Mouse (Mus musculus): ENCODE measurements around the gene Fancd2os.
A peak's percentile ranks its signal among the peaks of the same experiment; 100 is the strongest.

Gene Fancd2os

DNA sequence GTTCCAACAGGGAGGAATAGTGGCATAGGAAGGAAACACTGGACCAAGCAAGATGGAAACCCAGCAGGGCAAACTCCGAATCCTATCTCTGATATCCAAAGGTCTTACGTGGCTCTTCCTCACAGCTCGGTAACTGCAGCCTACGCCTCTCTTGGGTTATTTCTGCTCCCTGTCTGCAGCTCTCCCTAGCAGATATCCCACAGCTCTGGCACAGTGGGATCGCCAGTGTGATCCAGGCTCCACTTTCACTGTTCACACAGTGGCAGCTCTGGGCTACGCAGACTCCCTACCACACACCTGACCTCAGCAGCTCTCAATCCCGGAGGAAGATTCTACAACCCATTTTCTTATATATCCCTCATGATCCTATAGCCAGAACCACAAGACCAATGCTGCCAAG lies 13.6 kb upstream of the Fancd2os start:
- H3K36me3 ChIP-seq (ENCODE audit: insufficient read depth, low read length): peaks cover 89% of the 10 kb centered on the region
- H3K4me3 ChIP-seq (replicated peaks; ENCODE audit: low read length): no peak overlapping the region
- peaks cover 73% of the 10 kb centered on the region for H3K4me1 ChIP-seq (replicated peaks; ENCODE audit: low read depth, low read length)
- H3K9me3 ChIP-seq (ENCODE audit: low read length): no peaks in the 10 kb centered on the region
- no peaks in the 10 kb centered on the region for H3K27me3 ChIP-seq (ENCODE audit: insufficient read depth, low read length)
- TF ChIP-seq CTCF (conservative IDR thresholded peaks at IDR 0.05; ENCODE audit: low read length): no peak
- TF ChIP-seq NANOG (IDR thresholded peaks at IDR 0.05; ENCODE audit: borderline replicate concordance, low read length): no peak
- no peak for TF ChIP-seq POU5F1 (IDR thresholded peaks at IDR 0.05; ENCODE audit: borderline replicate concordance, low read length)

DNA sequence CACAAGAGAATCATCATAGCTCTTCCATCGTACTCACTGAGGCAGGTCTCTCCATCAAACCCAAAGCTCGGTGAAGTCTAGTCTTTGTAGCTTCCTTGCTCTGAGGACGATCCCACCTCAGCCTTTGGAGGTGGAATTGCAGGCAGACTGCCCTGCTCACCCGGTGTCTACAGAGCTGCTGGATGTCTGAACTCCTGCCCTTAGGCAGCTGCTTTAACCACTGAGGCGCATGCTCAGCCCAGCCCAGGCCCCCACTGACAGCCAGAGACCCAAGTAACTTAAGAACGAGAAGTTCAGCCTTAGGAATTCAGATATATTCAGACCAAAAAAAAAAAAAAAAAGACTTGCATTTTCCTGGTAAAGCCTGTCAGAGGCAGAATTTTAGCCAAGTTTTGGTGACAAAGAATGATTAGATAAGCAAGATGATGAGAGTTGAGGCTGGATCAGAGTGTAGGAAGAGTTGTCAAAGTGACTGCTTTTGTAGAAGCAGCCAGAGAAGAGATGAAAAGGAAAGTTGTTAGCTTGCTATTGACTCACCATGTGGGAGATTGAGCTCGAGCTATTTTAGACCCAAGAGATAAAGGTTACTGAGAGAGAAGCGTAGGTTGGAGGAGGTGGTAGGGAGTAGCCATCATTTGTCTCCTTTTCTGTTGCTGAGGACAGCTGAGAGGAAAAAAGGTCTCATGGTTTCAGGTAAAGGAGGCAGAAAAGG lies 11.9 kb upstream of the Fancd2os start:
- no peaks in the 10 kb centered on the region for H3K27me3 ChIP-seq (ENCODE audit: insufficient read depth, low read length)
- H3K4me3 ChIP-seq (replicated peaks; ENCODE audit: low read length): no peak overlapping the region
- peaks cover 96% of the 10 kb centered on the region for H3K36me3 ChIP-seq (ENCODE audit: insufficient read depth, low read length)
- peaks cover 72% of the 10 kb centered on the region for H3K4me1 ChIP-seq (replicated peaks; ENCODE audit: low read depth, low read length)
- no peak for TF ChIP-seq NANOG (IDR thresholded peaks at IDR 0.05; ENCODE audit: borderline replicate concordance, low read length)
- TF ChIP-seq CTCF (conservative IDR thresholded peaks at IDR 0.05; ENCODE audit: low read length): no peak
- no peak for TF ChIP-seq POU5F1 (IDR thresholded peaks at IDR 0.05; ENCODE audit: borderline replicate concordance, low read length)
- no peaks in the 10 kb centered on the region for H3K9me3 ChIP-seq (ENCODE audit: low read length)

DNA sequence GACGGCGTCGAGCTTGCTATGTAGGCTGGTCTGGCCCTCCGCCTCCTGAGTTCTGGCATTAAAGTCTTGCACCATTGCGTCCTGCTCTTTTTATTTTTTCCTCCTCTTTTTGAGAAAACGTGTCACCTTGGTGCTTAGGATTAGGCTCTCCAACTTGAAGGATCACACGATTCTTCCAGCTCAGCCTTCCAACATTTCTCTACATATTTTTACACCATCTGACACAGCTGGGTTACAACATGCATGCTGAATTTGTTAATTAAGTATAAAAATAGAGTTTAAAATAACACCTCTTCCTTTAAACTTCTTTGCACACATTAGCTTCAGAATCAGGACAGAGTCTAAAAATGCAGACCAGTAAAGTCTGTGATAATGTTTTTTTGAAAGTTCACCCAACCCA lies 8.8 kb upstream of the Fancd2os start:
- Histone ChIP-seq H3K9me3 (ENCODE audit: low read length) (no peaks in the 10 kb centered on the region), H3K4me1 (replicated peaks; ENCODE audit: low read depth, low read length) (peaks cover 68% of the 10 kb centered on the region)

DNA sequence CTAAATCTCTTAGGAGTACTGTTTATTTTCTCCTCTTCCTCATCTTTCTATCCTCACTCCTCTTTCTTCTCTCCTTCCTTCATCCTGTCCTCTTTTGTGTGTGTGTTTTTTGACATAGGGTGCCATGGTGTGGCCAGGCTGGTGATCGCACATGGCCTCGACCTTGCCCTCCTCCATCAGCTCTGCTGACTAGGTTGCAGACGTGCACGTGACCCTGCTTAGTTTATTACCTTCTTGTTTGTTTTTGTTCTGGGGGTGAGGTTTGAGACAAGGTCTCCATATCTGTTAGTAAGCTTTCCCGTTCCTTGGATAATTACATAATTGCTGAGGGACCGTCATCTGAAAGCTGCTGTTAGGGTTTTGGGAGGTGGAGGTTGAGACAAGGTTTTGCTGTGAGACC lies 8.4 kb upstream of the Fancd2os start:
- peaks cover 76% of the 10 kb centered on the region for H3K36me3 ChIP-seq (ENCODE audit: insufficient read depth, low read length)
- H3K4me1 ChIP-seq (replicated peaks; ENCODE audit: low read depth, low read length): peaks cover 72% of the 10 kb centered on the region
- H3K27me3 ChIP-seq (ENCODE audit: insufficient read depth, low read length): no peaks in the 10 kb centered on the region
- no peak overlapping the region for H3K4me3 ChIP-seq (replicated peaks; ENCODE audit: low read length)
- no peak for TF ChIP-seq CTCF (conservative IDR thresholded peaks at IDR 0.05; ENCODE audit: low read length)
- TF ChIP-seq POU5F1 (IDR thresholded peaks at IDR 0.05; ENCODE audit: borderline replicate concordance, low read length): no peak
- TF ChIP-seq NANOG (IDR thresholded peaks at IDR 0.05; ENCODE audit: borderline replicate concordance, low read length): no peak
- H3K9me3 ChIP-seq (ENCODE audit: low read length): no peaks in the 10 kb centered on the region

More for the DNA sequence above, 8.8 kb upstream of the Fancd2os start:
- no peak overlapping the region for H3K4me3 ChIP-seq (replicated peaks; ENCODE audit: low read length)
- TF ChIP-seq POU5F1 (IDR thresholded peaks at IDR 0.05; ENCODE audit: borderline replicate concordance, low read length): no peak
- TF ChIP-seq NANOG (IDR thresholded peaks at IDR 0.05; ENCODE audit: borderline replicate concordance, low read length): no peak
- TF ChIP-seq CTCF (conservative IDR thresholded peaks at IDR 0.05; ENCODE audit: low read length): no peak
- peaks cover 81% of the 10 kb centered on the region for H3K36me3 ChIP-seq (ENCODE audit: insufficient read depth, low read length)
- H3K27me3 ChIP-seq (ENCODE audit: insufficient read depth, low read length): no peaks in the 10 kb centered on the region

DNA sequence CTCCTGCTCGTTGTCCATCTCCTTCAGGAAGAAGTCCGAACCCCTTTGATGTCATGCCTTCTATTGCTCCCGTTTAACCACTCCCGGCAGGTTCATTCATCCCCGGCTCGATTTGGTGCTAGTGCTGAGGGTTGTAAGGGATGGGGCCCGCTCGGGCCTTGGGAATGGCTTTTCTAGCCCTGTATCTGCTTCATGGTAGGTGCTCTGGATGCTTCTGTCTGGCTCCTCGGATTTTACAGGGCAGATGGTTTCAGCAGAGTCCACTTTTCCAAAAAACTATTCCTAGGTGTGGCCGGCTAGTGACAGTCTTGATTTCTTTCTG lies 4.7 kb upstream of the Fancd2os start:
- peaks cover 77% of the 10 kb centered on the region for H3K4me1 ChIP-seq (replicated peaks; ENCODE audit: low read depth, low read length)
- H3K9me3 ChIP-seq (ENCODE audit: low read length): no peaks in the 10 kb centered on the region
- no peaks in the 10 kb centered on the region for H3K27me3 ChIP-seq (ENCODE audit: insufficient read depth, low read length)
- H3K4me3 ChIP-seq (replicated peaks; ENCODE audit: low read length): peak overlapping the region; percentile 97
- TF ChIP-seq NANOG (IDR thresholded peaks at IDR 0.05; ENCODE audit: borderline replicate concordance, low read length) (no peak), CTCF (conservative IDR thresholded peaks at IDR 0.05; ENCODE audit: low read length) (no peak), POU5F1 (IDR thresholded peaks at IDR 0.05; ENCODE audit: borderline replicate concordance, low read length) (no peak)
- H3K36me3 ChIP-seq (ENCODE audit: insufficient read depth, low read length): peaks cover 42% of the 10 kb centered on the region

DNA sequence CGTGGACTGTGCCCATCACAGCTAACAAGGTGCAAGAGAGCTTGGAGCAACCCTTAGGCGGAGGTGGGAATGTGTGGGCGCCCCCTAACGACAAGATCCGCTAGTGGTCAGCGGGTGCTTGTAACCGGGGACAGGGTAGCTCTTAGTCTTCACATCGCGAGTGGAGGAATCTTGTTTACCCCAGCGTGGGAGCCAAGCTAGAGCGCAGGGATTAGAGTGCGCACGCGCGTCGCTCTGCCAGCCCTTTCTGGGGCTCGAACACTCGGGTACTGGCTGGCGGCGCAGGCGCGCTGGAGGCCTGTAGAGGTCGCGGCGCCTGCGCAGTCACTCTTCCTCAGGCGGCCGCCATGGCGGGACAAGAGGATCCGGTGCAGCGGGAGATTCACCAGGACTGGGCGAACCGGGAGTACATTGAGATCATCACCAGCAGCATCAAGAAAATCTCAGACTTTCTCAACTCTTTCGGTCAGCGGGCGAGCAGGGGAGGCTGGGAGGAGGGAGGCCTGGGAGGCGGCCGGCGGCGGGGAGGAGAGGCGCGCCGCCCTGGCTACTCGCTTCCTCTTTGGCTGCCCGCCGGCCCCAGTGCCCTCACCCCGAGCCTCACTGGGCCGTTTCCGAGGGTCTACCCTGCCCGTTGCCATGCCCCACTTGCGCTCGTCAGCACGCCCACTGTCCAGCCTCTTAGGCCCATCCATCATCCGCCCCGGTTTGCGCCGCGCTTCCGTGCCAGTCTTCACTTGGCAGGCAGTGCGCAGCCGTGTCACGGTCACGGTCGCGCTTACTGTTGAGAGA lies 4.1 kb upstream of the Fancd2os start, which contains the start of gene Brk1:
Gene Brk1 (plus strand): TSS at position 341 of the 792 bp plus-strand sequence.
- H3K4me1 ChIP-seq (replicated peaks; ENCODE audit: low read depth, low read length): peaks cover 77% of the 10 kb centered on the region
- no peak for TF ChIP-seq NANOG (IDR thresholded peaks at IDR 0.05; ENCODE audit: borderline replicate concordance, low read length)
- TF ChIP-seq POU5F1 (IDR thresholded peaks at IDR 0.05; ENCODE audit: borderline replicate concordance, low read length): no peak
- TF ChIP-seq CTCF (conservative IDR thresholded peaks at IDR 0.05; ENCODE audit: low read length): peak; percentile 52
- H3K27me3 ChIP-seq (ENCODE audit: insufficient read depth, low read length): no peaks in the 10 kb centered on the region
- peak within 1 kb of the TSS; percentile 97 for H3K4me3 ChIP-seq (replicated peaks; ENCODE audit: low read length)
- peaks cover 38% of the 10 kb centered on the region for H3K36me3 ChIP-seq (ENCODE audit: insufficient read depth, low read length)
- no peaks in the 10 kb centered on the region for H3K9me3 ChIP-seq (ENCODE audit: low read length)

DNA sequence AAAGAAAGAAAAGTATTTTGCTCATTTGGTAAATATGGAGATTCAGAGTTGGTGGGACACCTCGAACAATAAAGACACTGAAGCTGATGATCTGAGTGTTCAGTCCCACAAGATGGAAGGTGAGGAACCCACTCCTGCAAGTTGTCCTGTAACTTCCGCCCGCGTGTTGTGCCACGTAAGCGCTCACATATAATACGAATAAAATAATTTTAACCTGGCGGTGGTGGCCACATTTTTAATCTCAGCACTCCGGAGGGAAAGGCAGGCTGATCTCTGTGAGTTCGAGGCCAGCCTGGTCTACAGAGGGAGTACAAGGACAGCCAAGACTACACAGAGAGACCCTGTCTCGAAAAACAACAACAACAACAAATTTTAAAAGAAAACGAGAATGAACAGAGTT lies 3.5 kb upstream of the Fancd2os start:
- H3K27me3 ChIP-seq (ENCODE audit: insufficient read depth, low read length): no peaks in the 10 kb centered on the region
- TF ChIP-seq CTCF (conservative IDR thresholded peaks at IDR 0.05; ENCODE audit: low read length): no peak
- peaks cover 78% of the 10 kb centered on the region for H3K4me1 ChIP-seq (replicated peaks; ENCODE audit: low read depth, low read length)
- no peaks in the 10 kb centered on the region for H3K9me3 ChIP-seq (ENCODE audit: low read length)
- H3K4me3 ChIP-seq (replicated peaks; ENCODE audit: low read length): peak overlapping the region; percentile 97
- H3K36me3 ChIP-seq (ENCODE audit: insufficient read depth, low read length): peaks cover 34% of the 10 kb centered on the region

DNA sequence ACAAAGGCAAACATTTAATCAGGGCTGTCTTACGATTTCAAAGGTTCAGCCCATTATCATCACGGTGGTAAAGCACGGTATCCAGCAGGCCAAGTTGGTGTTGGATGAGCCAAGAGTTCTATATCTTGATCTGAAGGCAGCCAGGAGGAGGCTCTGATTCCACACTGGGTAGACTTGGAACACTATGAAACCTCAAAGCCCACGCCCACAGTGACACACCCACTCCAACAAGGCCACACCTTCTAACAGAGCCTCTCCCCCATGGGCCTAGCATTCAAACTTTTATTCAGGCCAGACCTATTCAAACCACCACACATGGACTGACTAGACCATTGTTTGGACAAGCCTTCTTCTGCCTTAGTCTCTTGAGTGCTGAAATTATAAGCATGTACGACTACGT lies 2.3 kb upstream of the Fancd2os start:
- Histone ChIP-seq H3K9me3 (ENCODE audit: low read length) (no peaks in the 10 kb centered on the region), H3K4me1 (replicated peaks; ENCODE audit: low read depth, low read length) (peaks cover 70% of the 10 kb centered on the region), H3K36me3 (ENCODE audit: insufficient read depth, low read length) (peaks cover 34% of the 10 kb centered on the region), H3K4me3 (replicated peaks; ENCODE audit: low read length) (no peak overlapping the region), H3K27me3 (ENCODE audit: insufficient read depth, low read length) (no peaks in the 10 kb centered on the region)
- TF ChIP-seq NANOG (IDR thresholded peaks at IDR 0.05; ENCODE audit: borderline replicate concordance, low read length): no peak
- no peak for TF ChIP-seq CTCF (conservative IDR thresholded peaks at IDR 0.05; ENCODE audit: low read length)
- no peak for TF ChIP-seq POU5F1 (IDR thresholded peaks at IDR 0.05; ENCODE audit: borderline replicate concordance, low read length)

Data from E14TG2a.4 (cell line).